Comparison of ENCODE assay signal across 22 mouse cellular contexts in genomic region chr15:72105830-72106413, GRCm38 (mm10).
DNase-seq lines count a peak whose midpoint lies in the region; ATAC-seq lines count a peak whose summit lies in the region.
"Had no signal": no experiment of that assay in that cellular context is flagged by ENCODE, and none has a peak within 500 bp of the region (broad histone marks: within the 10 kb centered on the region; RNA-seq: fewer than 3 reads in every experiment).

No protein-coding gene starts in this region.

- H3K9me3 ChIP-seq in hindbrain, embryonic 14.5 days (ENCODE audit: control insufficient read depth, low read length) = no peaks in the 10 kb centered on the region
- H3K9me3 ChIP-seq in midbrain, embryonic 13.5 days = no peaks in the 10 kb centered on the region
- no peaks in the 10 kb centered on the region for H3K9me3 ChIP-seq in heart, embryonic 10.5 days
- H3K9me3 ChIP-seq: embryonic facial prominence, embryonic 15.5 days; limb, embryonic 12.5 days; lung, embryonic 15.5 days had no signal

- no peak overlapping the region for H3K27ac ChIP-seq in hindbrain, embryonic 14.5 days
- peak overlapping the region; percentile 14; the same call in 1 of the 2 replicates for H3K27ac ChIP-seq in midbrain, embryonic 13.5 days
- no peak overlapping the region for H3K27ac ChIP-seq in heart, embryonic 10.5 days
- H3K27ac ChIP-seq: embryonic facial prominence, embryonic 15.5 days; gastrocnemius, adult 2 months; limb, embryonic 12.5 days; liver, embryonic 14.5 days; lung, embryonic 15.5 days had no signal

- no peak overlapping the region for H3K4me2 ChIP-seq in hindbrain, embryonic 14.5 days (replicated peaks)
- H3K4me2 ChIP-seq in midbrain, embryonic 13.5 days (replicated peaks) = no peak overlapping the region
- H3K4me2 ChIP-seq: embryonic facial prominence, embryonic 15.5 days; limb, embryonic 12.5 days; lung, embryonic 15.5 days had no signal

- ATAC-seq in hindbrain, embryonic 14.5 days (ENCODE audit: low FRiP score) = peak; percentile 78; the same call in 1 of the 2 replicates
- peak; percentile 92 for ATAC-seq in midbrain, embryonic 13.5 days
- ATAC-seq: Patski had no signal

- 41% methylated on average over 4 of the region's 4 CpGs for WGBS in hindbrain, embryonic 14.5 days
- WGBS in midbrain, embryonic 13.5 days = 16% methylated on average over 4 of the region's 4 CpGs
- WGBS in heart, embryonic 10.5 days = 53% methylated on average over 4 of the region's 4 CpGs

- peak; percentile 61 to 78 for DNase-seq in cerebellum, postnatal 10 days
- no peak for DNase-seq in cerebellum, adult 18-20 months
- DNase-seq in hindbrain, embryonic 14.5 days (ENCODE audit: low spot score) = peak; percentile 40
- DNase-seq in retina, postnatal 1 day = peak; percentile 62
- DNase-seq in heart, embryonic 10.5 days (ENCODE audit: low spot score) = no peak
- DNase-seq in layer of hippocampus, postnatal 14 days (ENCODE audit: low spot score in 2 of 2) = no peak
- no peak for DNase-seq in kidney, postnatal 36 days
- DNase-seq: adrenal gland, postnatal 14 days; cerebellum, adult 11-12 months; cerebellum, postnatal 36 days; gastrocnemius, adult 2 months; kidney, adult 18-20 months; kidney, postnatal 14 days; layer of hippocampus, adult 9-11 months; lung, postnatal 4 days; thymus, postnatal 14 days had no signal

- no peaks in the 10 kb centered on the region for H3K4me1 ChIP-seq in hindbrain, embryonic 14.5 days (replicated peaks; ENCODE audit: control insufficient read depth, insufficient read depth, low read length)
- H3K4me1 ChIP-seq in midbrain, embryonic 13.5 days (replicated peaks) = 0 out of 2 replicates have a peak, but pooled peaks cover 7% of the 10 kb centered on the region
- no peaks in the 10 kb centered on the region for H3K4me1 ChIP-seq in heart, embryonic 10.5 days
- H3K4me1 ChIP-seq: embryonic facial prominence, embryonic 15.5 days; limb, embryonic 12.5 days; lung, embryonic 15.5 days had no signal

- no peak overlapping the region for H3K9ac ChIP-seq in hindbrain, embryonic 14.5 days
- H3K9ac ChIP-seq in midbrain, embryonic 13.5 days (replicated peaks) = no peak overlapping the region
- H3K9ac ChIP-seq: embryonic facial prominence, embryonic 15.5 days; limb, embryonic 12.5 days; liver, embryonic 14.5 days; lung, embryonic 15.5 days had no signal

- H3K36me3 ChIP-seq in hindbrain, embryonic 14.5 days (replicated peaks; ENCODE audit: control insufficient read depth, insufficient read depth) = no peaks in the 10 kb centered on the region
- no peaks in the 10 kb centered on the region for H3K36me3 ChIP-seq in midbrain, embryonic 13.5 days
- no peaks in the 10 kb centered on the region for H3K36me3 ChIP-seq in heart, embryonic 10.5 days
- H3K36me3 ChIP-seq: embryonic facial prominence, embryonic 15.5 days; limb, embryonic 12.5 days; lung, embryonic 15.5 days had no signal

- H3K27me3 ChIP-seq in hindbrain, embryonic 14.5 days (ENCODE audit: control insufficient read depth, insufficient read depth, low read length) = no peaks in the 10 kb centered on the region
- H3K27me3 ChIP-seq in midbrain, embryonic 13.5 days = no peaks in the 10 kb centered on the region
- no peaks in the 10 kb centered on the region for H3K27me3 ChIP-seq in heart, embryonic 10.5 days (ENCODE audit: insufficient read depth, poor library complexity, severe bottlenecking)
- H3K27me3 ChIP-seq: embryonic facial prominence, embryonic 15.5 days; limb, embryonic 12.5 days; lung, embryonic 15.5 days; Patski had no signal

- no peak overlapping the region for H3K4me3 ChIP-seq in hindbrain, embryonic 14.5 days (replicated peaks; ENCODE audit: low read length)
- H3K4me3 ChIP-seq in midbrain, embryonic 13.5 days (replicated peaks) = no peak overlapping the region
- H3K4me3 ChIP-seq in heart, embryonic 10.5 days = no peak overlapping the region
- H3K4me3 ChIP-seq: embryonic facial prominence, embryonic 15.5 days; gastrocnemius, adult 2 months; limb, embryonic 12.5 days; lung, embryonic 15.5 days had no signal

Comparison
In these comparisons a context has a peak if more than half of its experiments do, and no peak if none do; other contexts are left out.
1. DNase-seq: peak in cerebellum, postnatal 10 days (2 of 2), hindbrain, embryonic 14.5 days (single experiment) and retina, postnatal 1 day (single experiment); none in cerebellum, adult 18-20 months (0 of 2), heart, embryonic 10.5 days (single experiment), layer of hippocampus, postnatal 14 days (0 of 2) and kidney, postnatal 36 days (0 of 2).